11 mouse cellular contexts compared by ENCODE assay signal in the genomic region with DNA sequence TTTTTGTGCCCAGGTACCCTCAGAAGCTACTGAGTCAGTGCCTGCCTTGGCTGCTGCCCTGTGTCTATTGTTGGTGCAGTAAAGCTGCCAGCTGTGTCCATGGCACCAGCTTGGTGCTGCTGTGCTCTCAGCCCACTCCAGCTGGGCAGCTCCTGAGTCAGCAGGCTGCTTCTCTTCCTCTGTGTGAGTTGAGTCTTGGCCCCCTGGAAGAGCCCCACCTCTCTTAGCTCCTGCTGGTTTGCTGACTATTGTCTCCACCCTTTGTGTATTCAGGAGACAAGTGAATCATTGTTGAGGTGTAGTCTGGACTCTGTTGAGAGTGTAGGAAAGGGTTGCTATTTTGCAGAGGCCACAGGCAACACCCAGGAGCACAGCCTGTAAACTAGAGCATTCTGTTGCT.
DNase-seq lines count a peak whose midpoint lies in the region; ATAC-seq lines count a peak whose summit lies in the region.
"Had no signal": no experiment of that assay in that cellular context is flagged by ENCODE, and none has a peak within 500 bp of the region (broad histone marks: within the 10 kb centered on the region; RNA-seq: fewer than 3 reads in every experiment).

No protein-coding gene starts in this region.

- no peaks in the 10 kb centered on the region for H3K4me1 ChIP-seq in hindbrain, embryonic 16.5 days (ENCODE audit: control insufficient read depth, insufficient read depth, low read depth, low read length)
- peaks cover 5% of the 10 kb centered on the region; the same call in 1 of the 2 replicates for H3K4me1 ChIP-seq in hindbrain, embryonic 12.5 days

- no peak overlapping the region for H3K4me2 ChIP-seq in hindbrain, embryonic 16.5 days (ENCODE audit: low read length)
- H3K4me2 ChIP-seq in hindbrain, embryonic 12.5 days (replicated peaks), result no peak overlapping the region
- H3K4me2 ChIP-seq: forebrain, embryonic 15.5 days; heart, embryonic 11.5 days had no signal

- peaks cover 3% of the 10 kb centered on the region; the same call in 1 of the 2 replicates for H3K36me3 ChIP-seq in hindbrain, embryonic 16.5 days (ENCODE audit: control insufficient read depth, insufficient read depth, low read length)
- no peaks in the 10 kb centered on the region; the same call in 1 of the 2 replicates for H3K36me3 ChIP-seq in hindbrain, embryonic 12.5 days
- H3K36me3 ChIP-seq: forebrain, embryonic 15.5 days had no signal

- H3K9ac ChIP-seq in hindbrain, embryonic 16.5 days (ENCODE audit: low read depth, low read length), result no peak overlapping the region
- H3K9ac ChIP-seq in hindbrain, embryonic 12.5 days, result no peak overlapping the region
- H3K9ac ChIP-seq: forebrain, embryonic 15.5 days had no signal

- no peaks in the 10 kb centered on the region for H3K27me3 ChIP-seq in hindbrain, embryonic 16.5 days (replicated peaks; ENCODE audit: control insufficient read depth, insufficient read depth, low read length)
- H3K27me3 ChIP-seq in hindbrain, embryonic 12.5 days, result no peaks in the 10 kb centered on the region
- H3K27me3 ChIP-seq: forebrain, embryonic 15.5 days had no signal

- peak; percentile 39 to 40 for DNase-seq in right cerebral cortex, postnatal 10 days (ENCODE audit: low spot score in 2 of 2)
- DNase-seq in right cerebral cortex, postnatal 4 days, result no peak
- DNase-seq in brain, adult 2 months (ENCODE audit: low read depth, low spot score), result peak; percentile 87
- DNase-seq in yolk sac, embryonic 10.5 days (ENCODE audit: low spot score), result peak; percentile 45
- DNase-seq in thymus, postnatal 4 days, result no peak
- DNase-seq: liver; lung, postnatal 4 days had no signal

- no peak overlapping the region for H3K27ac ChIP-seq in hindbrain, embryonic 16.5 days (ENCODE audit: low read depth, low read length)
- H3K27ac ChIP-seq in hindbrain, embryonic 12.5 days, result no peak overlapping the region
- H3K27ac ChIP-seq: forebrain, embryonic 15.5 days had no signal

- no peaks in the 10 kb centered on the region for H3K9me3 ChIP-seq in hindbrain, embryonic 16.5 days (ENCODE audit: control insufficient read depth, low read length)
- no peaks in the 10 kb centered on the region for H3K9me3 ChIP-seq in hindbrain, embryonic 12.5 days (replicated peaks)
- H3K9me3 ChIP-seq: forebrain, embryonic 15.5 days had no signal

- peak; percentile 43; the same call in 1 of the 2 replicates for ATAC-seq in hindbrain, embryonic 16.5 days
- ATAC-seq in hindbrain, embryonic 12.5 days (ENCODE audit: low FRiP score), result no peak
- ATAC-seq: forebrain, embryonic 15.5 days had no signal

- H3K4me3 ChIP-seq in hindbrain, embryonic 16.5 days (ENCODE audit: low read length), result no peak overlapping the region
- no peak overlapping the region for H3K4me3 ChIP-seq in hindbrain, embryonic 12.5 days
- H3K4me3 ChIP-seq: forebrain, embryonic 15.5 days had no signal

Comparison
In these comparisons a context has a peak if more than half of its experiments do, and no peak if none do; other contexts are left out.
1. DNase-seq: peak in right cerebral cortex, postnatal 10 days (2 of 2), brain, adult 2 months (single experiment) and yolk sac, embryonic 10.5 days (single experiment); none in right cerebral cortex, postnatal 4 days (single experiment) and thymus, postnatal 4 days (single experiment).